ENCODE assay signal across 18 mouse cellular contexts in genomic region chr6:147953753-147954152, GRCm38 (mm10).
DNase-seq lines count a peak whose midpoint lies in the region; ATAC-seq and TF ChIP-seq lines count a peak whose summit lies in the region.
"Had no signal": no experiment of that assay in that cellular context is flagged by ENCODE, and none has a peak within 500 bp of the region (broad histone marks: within the 10 kb centered on the region; RNA-seq: fewer than 3 reads in every experiment).

No protein-coding gene starts in this region.

- TF ChIP-seq POLR2A in liver, adult 2 months (IDR thresholded peaks at IDR 0.05; ENCODE audit: extremely low read depth, insufficient read depth, low read length): no peak

- no peak overlapping the region for H3K4me2 ChIP-seq in liver, embryonic 12.5 days
- H3K4me2 ChIP-seq in intestine, postnatal 0 days (replicated peaks; ENCODE audit: low read depth): peak overlapping the region; percentile 24; the same call in 1 of the 2 replicates
- no peak overlapping the region for H3K4me2 ChIP-seq in liver, embryonic 16.5 days (ENCODE audit: low read depth, low read length)
- H3K4me2 ChIP-seq: embryonic facial prominence, embryonic 15.5 days; forebrain, embryonic 12.5 days; heart, embryonic 15.5 days; hindbrain, embryonic 12.5 days; lung, embryonic 15.5 days; midbrain, embryonic 11.5 days had no signal

- no peak overlapping the region for H3K4me3 ChIP-seq in liver, adult 2 months (ENCODE audit: insufficient read depth, low read depth, low read length)
- no peak overlapping the region for H3K4me3 ChIP-seq in liver, embryonic 12.5 days
- no peak overlapping the region for H3K4me3 ChIP-seq in intestine, postnatal 0 days (ENCODE audit: low read depth, low read length)
- H3K4me3 ChIP-seq in liver, embryonic 16.5 days (ENCODE audit: low read depth, low read length): no peak overlapping the region
- H3K4me3 ChIP-seq in left cerebral cortex, adult 2 months: no peak overlapping the region
- H3K4me3 ChIP-seq: embryonic facial prominence, embryonic 15.5 days; forebrain, embryonic 12.5 days; heart, embryonic 15.5 days; hindbrain, embryonic 12.5 days; lung, embryonic 15.5 days had no signal

- WGBS in liver, adult 2 months: 15% methylated on average over 7 of the region's 7 CpGs
- 70% methylated on average over 7 of the region's 7 CpGs for WGBS in liver, embryonic 12.5 days (ENCODE audit: insufficient replicate concordance)
- 45% methylated on average over 7 of the region's 7 CpGs for WGBS in intestine, postnatal 0 days
- 58% methylated on average over 7 of the region's 7 CpGs for WGBS in liver, embryonic 16.5 days (ENCODE audit: insufficient replicate concordance)

- H3K27ac ChIP-seq in liver, adult 2 months (replicated peaks; ENCODE audit: insufficient read depth, low read depth, low read length): peak overlapping the region; percentile 95
- H3K27ac ChIP-seq in liver, embryonic 12.5 days: no peak overlapping the region
- H3K27ac ChIP-seq in intestine, postnatal 0 days (ENCODE audit: low read depth, low read length): peak overlapping the region; percentile 88
- 0 out of 2 replicates have a peak overlapping the region, but pooled peaks have one; percentile 2 for H3K27ac ChIP-seq in liver, embryonic 16.5 days (ENCODE audit: low read length)
- H3K27ac ChIP-seq in left cerebral cortex, adult 2 months: no peak overlapping the region
- H3K27ac ChIP-seq: embryonic facial prominence, embryonic 15.5 days; forebrain, embryonic 12.5 days; heart, embryonic 15.5 days; hindbrain, embryonic 12.5 days; lung, embryonic 15.5 days had no signal

- H3K4me1 ChIP-seq in liver, adult 2 months (ENCODE audit: control insufficient read depth, insufficient read depth, low read length): peaks cover 24% of the 10 kb centered on the region
- H3K4me1 ChIP-seq in liver, embryonic 12.5 days: no peaks in the 10 kb centered on the region
- H3K4me1 ChIP-seq in intestine, postnatal 0 days (replicated peaks; ENCODE audit: control insufficient read depth, insufficient read depth, low read length): peaks cover 12% of the 10 kb centered on the region; the same call in 1 of the 2 replicates
- H3K4me1 ChIP-seq in liver, embryonic 16.5 days (ENCODE audit: control insufficient read depth, low read depth, low read length): no peaks in the 10 kb centered on the region; the same call in 1 of the 2 replicates
- H3K4me1 ChIP-seq: heart, embryonic 15.5 days; hindbrain, embryonic 12.5 days had no signal

- H3K36me3 ChIP-seq in liver, adult 2 months (ENCODE audit: control insufficient read depth, insufficient read depth, low read length): no peaks in the 10 kb centered on the region
- no peaks in the 10 kb centered on the region for H3K36me3 ChIP-seq in liver, embryonic 12.5 days
- H3K36me3 ChIP-seq in intestine, postnatal 0 days (ENCODE audit: control insufficient read depth, insufficient read depth): no peaks in the 10 kb centered on the region
- H3K36me3 ChIP-seq in liver, embryonic 16.5 days (ENCODE audit: control insufficient read depth, insufficient read depth): no peaks in the 10 kb centered on the region
- H3K36me3 ChIP-seq: embryonic facial prominence, embryonic 15.5 days; forebrain, embryonic 12.5 days; G1E; heart, embryonic 15.5 days; hindbrain, embryonic 12.5 days; lung, embryonic 15.5 days had no signal

- intact Hi-C loops in left cerebral cortex, adult 2 months (cut with DNase I): loop anchor here (5.0 to 10.0 kb wide), 4 partner anchors 141 to 1129 kb away; no protein-coding TSS in a partner anchor

- no peaks in the 10 kb centered on the region for H3K27me3 ChIP-seq in liver, adult 2 months (ENCODE audit: control insufficient read depth, insufficient read depth, low read length)
- no peaks in the 10 kb centered on the region for H3K27me3 ChIP-seq in liver, embryonic 12.5 days (replicated peaks)
- no peaks in the 10 kb centered on the region for H3K27me3 ChIP-seq in intestine, postnatal 0 days (replicated peaks; ENCODE audit: control insufficient read depth, insufficient read depth, low read length)
- no peaks in the 10 kb centered on the region for H3K27me3 ChIP-seq in liver, embryonic 16.5 days (ENCODE audit: control insufficient read depth, insufficient read depth, low read depth, low read length)
- H3K27me3 ChIP-seq: embryonic facial prominence, embryonic 15.5 days; forebrain, embryonic 12.5 days; heart, embryonic 15.5 days; hindbrain, embryonic 12.5 days; lung, embryonic 15.5 days had no signal

- no peak for ATAC-seq in liver, embryonic 12.5 days
- peak; percentile 93 for ATAC-seq in intestine, postnatal 0 days
- peak; percentile 62; the same call in 1 of the 2 replicates for ATAC-seq in liver, embryonic 16.5 days (ENCODE audit: low read depth)
- ATAC-seq in megakaryocyte, adult 5-6 weeks (ENCODE audit: poor library complexity, severe bottlenecking): no peak

- no peak for TF ChIP-seq CTCF in liver, adult 2 months (IDR thresholded peaks at IDR 0.05; ENCODE audit: low read depth, low read length)
- TF ChIP-seq CTCF in intestine, postnatal 0 days (IDR thresholded peaks at IDR 0.05; ENCODE audit: low read depth): no peak
- no peak for TF ChIP-seq CTCF in left cerebral cortex, adult 2 months (IDR thresholded peaks at IDR 0.05)

- H3K9ac ChIP-seq in liver, adult 2 months (ENCODE audit: low read depth, low read length): peak overlapping the region; percentile 3; the same call in 1 of the 2 replicates
- no peak overlapping the region for H3K9ac ChIP-seq in liver, embryonic 12.5 days
- H3K9ac ChIP-seq in intestine, postnatal 0 days (ENCODE audit: low read depth, low read length): no peak overlapping the region
- H3K9ac ChIP-seq in liver, embryonic 16.5 days (ENCODE audit: low read depth, low read length): no peak overlapping the region
- H3K9ac ChIP-seq: embryonic facial prominence, embryonic 15.5 days; forebrain, embryonic 12.5 days; heart, embryonic 15.5 days; hindbrain, embryonic 12.5 days; lung, embryonic 15.5 days had no signal

- H3K9me3 ChIP-seq in liver, embryonic 12.5 days (replicated peaks): no peaks in the 10 kb centered on the region
- H3K9me3 ChIP-seq in intestine, postnatal 0 days (ENCODE audit: control insufficient read depth): no peaks in the 10 kb centered on the region
- no peaks in the 10 kb centered on the region for H3K9me3 ChIP-seq in liver, embryonic 16.5 days (replicated peaks; ENCODE audit: control insufficient read depth, low read length)
- H3K9me3 ChIP-seq: embryonic facial prominence, embryonic 15.5 days; forebrain, embryonic 12.5 days; G1E; heart, embryonic 15.5 days; hindbrain, embryonic 12.5 days; lung, embryonic 15.5 days had no signal

- H3K79me2 ChIP-seq in liver, adult 2 months (ENCODE audit: control insufficient read depth, insufficient read depth, low read length): no peaks in the 10 kb centered on the region

- peak; percentile 98 for DNase-seq in liver, adult 2 months (ENCODE audit: extremely low read depth, low read depth, low spot score)
- DNase-seq in adipocyte (ENCODE audit: low spot score): peak; percentile 76
- no peak for DNase-seq in left cerebral cortex, adult 2 months (ENCODE audit: extremely low spot score in 1 of 2, low spot score in 2 of 2)
- DNase-seq in ovary, postnatal 10 days (ENCODE audit: low spot score): no peak
- DNase-seq: adrenal gland, adult 2 months; cerebellum, adult 8-10 months; gastrocnemius, postnatal 36 days had no signal

Comparison
In these comparisons a context has a peak if more than half of its experiments do, and no peak if none do; other contexts are left out.
1. H3K27ac ChIP-seq: peak in liver, adult 2 months (single experiment), intestine, postnatal 0 days (single experiment) and liver, embryonic 16.5 days (single experiment); none in liver, embryonic 12.5 days (single experiment) and left cerebral cortex, adult 2 months (single experiment).
2. ATAC-seq: peak in intestine, postnatal 0 days (single experiment) and liver, embryonic 16.5 days (single experiment); none in liver, embryonic 12.5 days (single experiment) and megakaryocyte, adult 5-6 weeks (single experiment).
3. DNase-seq: peak in liver, adult 2 months (single experiment) and adipocyte (single experiment); none in left cerebral cortex, adult 2 months (0 of 2) and ovary, postnatal 10 days (single experiment).